Mouse (Mus musculus): ENCODE measurements around the gene Morc2b.
"Not testable (repeated sequence)": the region's sequence is repeated elsewhere in the genome, so short reads cannot be mapped to it uniquely, and the experiment has no call there.

Morc2b gene

DNA sequence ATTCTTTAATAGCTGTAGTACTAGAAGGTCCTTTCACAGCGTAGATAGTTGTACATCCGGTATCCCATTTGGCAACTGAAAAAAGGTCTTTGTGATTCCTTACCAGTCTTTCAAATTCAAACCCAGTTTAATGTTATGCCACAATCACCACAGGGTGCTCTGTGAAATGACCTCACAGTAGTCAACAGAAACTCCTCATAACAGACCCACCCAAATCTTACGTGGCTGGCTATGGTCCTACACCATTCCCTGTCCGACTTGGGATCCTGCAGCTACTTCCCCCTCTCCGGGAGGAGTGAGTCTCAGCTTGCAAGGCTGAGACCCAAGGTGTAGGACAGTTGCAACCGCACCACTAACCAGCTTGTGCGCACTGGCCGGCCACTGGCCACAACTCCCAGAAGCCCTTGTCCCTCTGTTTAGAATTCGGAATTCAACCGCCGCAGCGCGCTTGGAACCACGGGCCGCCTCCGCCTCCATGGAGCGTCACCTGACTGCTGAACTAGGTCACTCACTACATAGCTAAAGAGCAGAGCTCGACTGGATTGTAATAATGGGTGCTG is at the start of gene Morc2b:
Morc2b (minus strand) TSS at position 423 of the 560 bp plus-strand sequence.
- DNase-seq, result no peak

DNA sequence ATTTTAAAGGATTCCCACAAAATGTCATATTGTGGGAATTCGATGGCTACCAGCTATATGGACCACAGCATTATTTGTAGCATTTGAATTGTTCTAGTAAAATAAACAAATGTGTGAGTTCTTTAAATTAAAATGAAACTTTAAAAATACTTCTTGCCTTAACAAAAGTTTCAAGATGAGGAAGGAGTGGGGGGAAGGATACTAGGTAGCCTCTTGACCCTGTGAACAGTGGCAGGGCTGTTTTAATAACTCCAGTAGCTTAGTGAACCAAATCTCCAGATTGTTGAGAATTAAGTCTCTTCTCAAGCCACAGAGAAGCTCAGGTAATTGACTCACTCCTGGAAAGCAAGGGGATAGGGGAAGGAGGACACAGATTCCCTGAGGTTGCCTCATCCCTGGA is 28.7 kb upstream of the Morc2b start, which contains the start of gene Olfr55:
Olfr55 (plus strand) TSS at position 301 of the 400 bp plus-strand sequence.
- not testable (repeated sequence) for DNase-seq

DNA sequence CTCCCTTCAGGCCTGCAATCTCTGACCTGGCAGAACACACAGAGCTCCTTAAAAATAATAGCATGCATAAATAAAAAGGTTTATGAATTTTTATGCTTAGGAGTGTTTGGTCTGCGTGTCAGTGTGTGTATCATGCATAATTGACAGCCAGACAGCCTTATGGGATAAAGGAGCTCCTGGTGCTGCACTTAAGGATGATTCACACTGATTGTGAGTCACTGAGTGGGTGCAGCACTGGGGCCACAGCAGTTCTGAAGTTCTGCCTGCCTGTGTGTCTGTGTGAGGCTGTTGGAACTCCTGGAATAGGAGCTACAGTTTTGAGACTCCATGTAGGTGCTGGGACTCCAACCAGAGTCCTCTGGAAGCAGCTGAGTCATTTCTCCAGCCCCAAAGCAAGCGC is 13.2 kb downstream of the Morc2b start:
- DNase-seq, result no peak

- no peak for DNase-seq
These were observed 14.9 kb downstream of the Morc2b start for GRCm38 (mm10) chr17:33124546-33124945.

DNA sequence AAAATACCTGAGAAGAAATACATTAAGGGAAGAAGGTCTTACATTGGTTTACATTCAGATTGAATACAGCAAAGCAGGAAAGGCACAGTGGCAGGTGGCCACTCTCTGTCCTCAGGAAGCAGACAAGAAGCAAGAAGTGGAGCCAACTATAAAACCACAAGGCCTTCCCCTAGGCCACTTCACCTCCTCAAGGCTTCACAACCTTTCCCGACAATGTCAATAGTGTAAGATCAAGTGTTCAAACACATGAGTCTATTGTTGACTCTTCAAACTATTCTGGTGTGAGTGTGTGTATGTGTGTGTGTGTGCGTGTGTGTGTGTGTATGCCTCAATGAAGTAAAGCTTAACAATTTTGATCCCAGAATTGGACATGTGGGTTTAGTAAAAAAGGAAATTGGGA is 42.1 kb downstream of the Morc2b start:
- DNase-seq, result peak; percentile 63 to 67

- peak; percentile 80 to 84 for DNase-seq
These were observed 46.9 kb downstream of the Morc2b start for GRCm38 (mm10) chr17:33092391-33093193.

- peak in 1 of 2 experiments; percentile 2 for DNase-seq
These were observed 47.9 kb downstream of the Morc2b start for GRCm38 (mm10) chr17:33091630-33092029.

GRCm38 (mm10) chr17:33089220-33089949 is 50.1 kb downstream of the Morc2b start, which contains the start of gene Zfp563:
TSS of gene Zfp563 (plus strand) at chr17:33089310.
- DNase-seq, result peak; percentile 95 to 96

- DNase-seq, result no peak
These were observed 71.5 kb downstream of the Morc2b start, which contains the start of gene 4921501E09Rik for GRCm38 (mm10) chr17:33067958-33068357. TSS of gene 4921501E09Rik (minus strand) at chr17:33068058.

Data from lung, adult 18-20 months (tissue).